Mouse (Mus musculus): ENCODE data around the gene Apela. TPM values are rescaled to one million over a fixed set of nuclear protein-coding genes. Genes with fewer than 3 reads are reported as not detected.

The Apela gene
- polyA plus RNA-seq (2015; fragmentation: Nextera tagmentation; extraction: Ambion mirVana) = 0.45 TPM in 2 replicates

- peak within 1 kb of the TSS; percentile 45 for H3K4me2 ChIP-seq (replicated peaks; ENCODE audit: low read depth)
- peak; percentile 70 for DNase-seq (ENCODE audit: low spot score)
- H3K4me3 ChIP-seq (ENCODE audit: low read depth, low read length) = peak within 1 kb of the TSS; percentile 18
- H3K27me3 ChIP-seq (ENCODE audit: control insufficient read depth, insufficient read depth, low read length) = no peaks in the 10 kb centered on the region
- under 1% methylated on average over 8 of the region's 8 CpGs for WGBS
- ATAC-seq (ENCODE audit: low FRiP score, low TSS enrichment) = peak; percentile 83
- no peaks in the 10 kb centered on the region for H3K4me1 ChIP-seq (replicated peaks; ENCODE audit: control insufficient read depth, insufficient read depth)
- no peak within 1 kb of the TSS for H3K9ac ChIP-seq (ENCODE audit: low read length)
- H3K36me3 ChIP-seq (ENCODE audit: control insufficient read depth, insufficient read depth, low read length) = no peaks in the 10 kb centered on the region
- H3K27ac ChIP-seq (replicated peaks) = no peak within 1 kb of the TSS
- H3K9me3 ChIP-seq (ENCODE audit: control insufficient read depth, low read length) = no peaks in the 10 kb centered on the region
- TF ChIP-seq EP300 (optimal IDR thresholded peaks at IDR 0.05) = no peak
- no peak for TF ChIP-seq CTCF (IDR thresholded peaks at IDR 0.05; ENCODE audit: low read depth)
Measured at GRCm38 (mm10) chr8:65037117-65037533, at the start of gene Apela. Gene Apela (minus strand): TSS chr8:65037336.

- Histone ChIP-seq H3K4me1 (replicated peaks; ENCODE audit: control insufficient read depth, insufficient read depth) (no peaks in the 10 kb centered on the region), H3K9ac (ENCODE audit: low read length) (no peak overlapping the region), H3K4me3 (ENCODE audit: low read depth, low read length) (no peak overlapping the region), H3K4me2 (replicated peaks; ENCODE audit: low read depth) (no peak overlapping the region), H3K27ac (replicated peaks) (no peak overlapping the region), H3K27me3 (ENCODE audit: control insufficient read depth, insufficient read depth, low read length) (no peaks in the 10 kb centered on the region), H3K36me3 (ENCODE audit: control insufficient read depth, insufficient read depth, low read length) (no peaks in the 10 kb centered on the region), H3K9me3 (ENCODE audit: control insufficient read depth, low read length) (no peaks in the 10 kb centered on the region)
- 82% methylated on average over 2 of the region's 2 CpGs for WGBS
- no peak for DNase-seq (ENCODE audit: low spot score)
- no peak for ATAC-seq (ENCODE audit: low FRiP score, low TSS enrichment)
- TF ChIP-seq CTCF (IDR thresholded peaks at IDR 0.05; ENCODE audit: low read depth) = peak; percentile 39; the same call in 1 of the 2 replicates
- no peak for TF ChIP-seq EP300 (optimal IDR thresholded peaks at IDR 0.05)
Measured at GRCm38 (mm10) chr8:65085680-65086079, 48.5 kb upstream of the Apela start.

GRCm38 (mm10) chr8:65080731-65081130, 43.6 kb upstream of the Apela start:
- Histone ChIP-seq H3K9me3 (ENCODE audit: control insufficient read depth, low read length) (no peaks in the 10 kb centered on the region), H3K4me1 (replicated peaks; ENCODE audit: control insufficient read depth, insufficient read depth) (no peaks in the 10 kb centered on the region), H3K36me3 (ENCODE audit: control insufficient read depth, insufficient read depth, low read length) (no peaks in the 10 kb centered on the region), H3K27me3 (ENCODE audit: control insufficient read depth, insufficient read depth, low read length) (no peaks in the 10 kb centered on the region), H3K9ac (ENCODE audit: low read length) (no peak overlapping the region), H3K4me3 (ENCODE audit: low read depth, low read length) (no peak overlapping the region), H3K27ac (replicated peaks) (no peak overlapping the region), H3K4me2 (replicated peaks; ENCODE audit: low read depth) (no peak overlapping the region)
- 64% methylated on average over 9 of the region's 9 CpGs for WGBS
- TF ChIP-seq EP300 (optimal IDR thresholded peaks at IDR 0.05) = no peak
- no peak for TF ChIP-seq CTCF (IDR thresholded peaks at IDR 0.05; ENCODE audit: low read depth)
- ATAC-seq (ENCODE audit: low FRiP score, low TSS enrichment) (no peak), DNase-seq (ENCODE audit: low spot score) (no peak)

- Histone ChIP-seq H3K9me3 (ENCODE audit: control insufficient read depth, low read length) (no peaks in the 10 kb centered on the region), H3K4me2 (replicated peaks; ENCODE audit: low read depth) (no peak within 1 kb of the TSS), H3K36me3 (ENCODE audit: control insufficient read depth, insufficient read depth, low read length) (no peaks in the 10 kb centered on the region), H3K4me1 (replicated peaks; ENCODE audit: control insufficient read depth, insufficient read depth) (no peaks in the 10 kb centered on the region), H3K9ac (ENCODE audit: low read length) (no peak within 1 kb of the TSS), H3K27me3 (ENCODE audit: control insufficient read depth, insufficient read depth, low read length) (no peaks in the 10 kb centered on the region), H3K27ac (replicated peaks) (no peak within 1 kb of the TSS), H3K4me3 (ENCODE audit: low read depth, low read length) (no peak within 1 kb of the TSS)
- DNase-seq (ENCODE audit: low spot score) (no peak), ATAC-seq (ENCODE audit: low FRiP score, low TSS enrichment) (no peak)
- 85% methylated on average over 2 of the region's 2 CpGs for WGBS
- no peak for TF ChIP-seq CTCF (IDR thresholded peaks at IDR 0.05; ENCODE audit: low read depth)
- no peak for TF ChIP-seq EP300 (optimal IDR thresholded peaks at IDR 0.05)
Measured at GRCm38 (mm10) chr8:65074733-65075132, 37.6 kb upstream of the Apela start, which contains the start of gene Gm10663. Gene Gm10663 (plus strand): TSS chr8:65075033.

- no peak for TF ChIP-seq CTCF (IDR thresholded peaks at IDR 0.05; ENCODE audit: low read depth)
- no peak for TF ChIP-seq EP300 (optimal IDR thresholded peaks at IDR 0.05)
- H3K36me3 ChIP-seq (ENCODE audit: control insufficient read depth, insufficient read depth, low read length) = no peaks in the 10 kb centered on the region
- no peaks in the 10 kb centered on the region for H3K9me3 ChIP-seq (ENCODE audit: control insufficient read depth, low read length)
- 56% methylated on average over 4 of the region's 4 CpGs for WGBS
- no peak for ATAC-seq (ENCODE audit: low FRiP score, low TSS enrichment)
- H3K4me3 ChIP-seq (ENCODE audit: low read depth, low read length) = no peak overlapping the region
- no peak overlapping the region for H3K9ac ChIP-seq (ENCODE audit: low read length)
- H3K27me3 ChIP-seq (ENCODE audit: control insufficient read depth, insufficient read depth, low read length) = no peaks in the 10 kb centered on the region
- DNase-seq (ENCODE audit: low spot score) = no peak
- H3K4me2 ChIP-seq (replicated peaks; ENCODE audit: low read depth) = no peak overlapping the region
- no peaks in the 10 kb centered on the region for H3K4me1 ChIP-seq (replicated peaks; ENCODE audit: control insufficient read depth, insufficient read depth)
- H3K27ac ChIP-seq (replicated peaks) = no peak overlapping the region
Measured at GRCm38 (mm10) chr8:65070996-65071395, 33.9 kb upstream of the Apela start.

- ATAC-seq (ENCODE audit: low FRiP score, low TSS enrichment) = no peak
- TF ChIP-seq EP300 (optimal IDR thresholded peaks at IDR 0.05) (no peak), CTCF (IDR thresholded peaks at IDR 0.05; ENCODE audit: low read depth) (no peak)
Measured at GRCm38 (mm10) chr8:65068473-65068819, 31.3 kb upstream of the Apela start.

More at GRCm38 (mm10) chr8:65068473-65068819, 31.3 kb upstream of the Apela start:
- 82% methylated on average over 4 of the region's 4 CpGs for WGBS
- Histone ChIP-seq H3K27me3 (ENCODE audit: control insufficient read depth, insufficient read depth, low read length) (no peaks in the 10 kb centered on the region), H3K9me3 (ENCODE audit: control insufficient read depth, low read length) (no peaks in the 10 kb centered on the region), H3K4me1 (replicated peaks; ENCODE audit: control insufficient read depth, insufficient read depth) (no peaks in the 10 kb centered on the region), H3K9ac (ENCODE audit: low read length) (no peak overlapping the region), H3K27ac (replicated peaks) (no peak overlapping the region), H3K4me2 (replicated peaks; ENCODE audit: low read depth) (no peak overlapping the region), H3K4me3 (ENCODE audit: low read depth, low read length) (no peak overlapping the region), H3K36me3 (ENCODE audit: control insufficient read depth, insufficient read depth, low read length) (no peaks in the 10 kb centered on the region)
- no peak for DNase-seq (ENCODE audit: low spot score)

Data from stomach, postnatal 0 days (tissue).